Mouse (Mus musculus) adipose tissue, adult 10 weeks (tissue): ENCODE measurements around the gene Cyyr1. TPM values are rescaled to one million over a fixed set of nuclear protein-coding genes. Genes with fewer than 3 reads are reported as not detected.

ENCODE experiments used
- polyA plus RNA-seq: library from polyadenylated mRNA; stranded (reverse); fragments of 350-450 nt; fragmentation: Illumina TruSeq; extraction: RNeasy Lipid Tissue Mini Kit (QIAGEN cat#74804); gene quantifications from one replicate; pipeline ENCODE4 v1.2.3, GENCODE M21; 2014; ENCODE audit warnings: low read depth, low replicate concordance

Cyyr1 gene
- polyA plus RNA-seq = 10.7 TPM

DNA sequence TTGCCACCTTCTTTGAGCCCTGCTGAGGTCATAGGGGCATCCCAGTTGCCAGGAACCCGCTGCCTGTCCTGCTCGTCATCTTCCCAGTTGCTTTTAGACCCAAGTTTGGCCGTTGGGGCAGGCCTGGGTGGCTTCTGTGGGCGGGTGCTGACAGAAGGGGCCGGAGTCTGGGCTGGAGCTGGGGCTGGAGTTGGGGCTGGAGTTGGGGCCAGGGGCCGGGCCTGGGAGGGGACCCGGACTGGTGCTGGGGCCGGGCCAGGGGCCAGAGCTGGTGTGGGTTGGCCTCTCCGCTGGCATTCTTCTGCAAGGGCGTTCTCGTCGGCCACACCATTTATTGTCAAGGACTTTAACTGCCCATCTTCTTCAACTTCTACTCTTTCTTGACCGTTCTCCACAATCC is at the start of gene Cyyr1:
Gene Cyyr1 (minus strand): TSS at position 101 of the 400 bp plus-strand sequence.

Other genes with a start within 250 kb of the Cyyr1 start
- gene Adamts1, start 249.7 kb upstream of the Cyyr1 start, polyA plus RNA-seq = 18.2 TPM